Mouse (Mus musculus): ENCODE results near the gene Setd4.

The Setd4 gene

GRCm38 (mm10) chr16:93591450-93592430 is 12.1 kb downstream of the Setd4 start:
- DNase-seq (ENCODE audit: low spot score): no peak

- no peak for DNase-seq (ENCODE audit: low spot score)
These were observed 12.9 kb downstream of the Setd4 start for GRCm38 (mm10) chr16:93590915-93591314.

GRCm38 (mm10) chr16:93588281-93588680 is 15.6 kb downstream of the Setd4 start:
- DNase-seq (ENCODE audit: low spot score): no peak

GRCm38 (mm10) chr16:93586382-93586781 is 17.5 kb downstream of the Setd4 start:
- DNase-seq (ENCODE audit: low spot score): no peak

GRCm38 (mm10) chr16:93585703-93586205 is 18.1 kb downstream of the Setd4 start:
- DNase-seq (ENCODE audit: low spot score): no peak

- DNase-seq (ENCODE audit: low spot score): no peak
These were observed 18.7 kb downstream of the Setd4 start for GRCm38 (mm10) chr16:93584976-93585702.

GRCm38 (mm10) chr16:93581125-93581524 is 22.7 kb downstream of the Setd4 start:
- DNase-seq (ENCODE audit: low spot score): no peak

- no peak for DNase-seq (ENCODE audit: low spot score)
These were observed 25.4 kb downstream of the Setd4 start for GRCm38 (mm10) chr16:93578346-93579005.

GRCm38 (mm10) chr16:93576412-93577082 is 27.3 kb downstream of the Setd4 start:
- peak; percentile 84 for DNase-seq (ENCODE audit: low spot score)

- no peak for DNase-seq (ENCODE audit: low spot score)
These were observed 28.3 kb downstream of the Setd4 start for GRCm38 (mm10) chr16:93575574-93575973.

GRCm38 (mm10) chr16:93574521-93575191 is 29.2 kb downstream of the Setd4 start:
- no peak for DNase-seq (ENCODE audit: low spot score)

GRCm38 (mm10) chr16:93573434-93573833 is 30.4 kb downstream of the Setd4 start:
- no peak for DNase-seq (ENCODE audit: low spot score)

- no peak for DNase-seq (ENCODE audit: low spot score)
These were observed 31.5 kb downstream of the Setd4 start for GRCm38 (mm10) chr16:93572383-93572782.

- no peak for DNase-seq (ENCODE audit: low spot score)
These were observed 45.4 kb downstream of the Setd4 start for GRCm38 (mm10) chr16:93558499-93558898.

- no peak for DNase-seq (ENCODE audit: low spot score)
These were observed 46.2 kb downstream of the Setd4 start for GRCm38 (mm10) chr16:93557646-93558045.

GRCm38 (mm10) chr16:93552686-93553513 is 51.0 kb downstream of the Setd4 start:
- DNase-seq (ENCODE audit: low spot score): no peak

- no peak for DNase-seq (ENCODE audit: low spot score)
These were observed 54.6 kb downstream of the Setd4 start for GRCm38 (mm10) chr16:93549287-93549686.

- no peak for DNase-seq (ENCODE audit: low spot score)
These were observed 55.8 kb downstream of the Setd4 start for GRCm38 (mm10) chr16:93548045-93548444.

GRCm38 (mm10) chr16:93547122-93547521 is 56.7 kb downstream of the Setd4 start:
- no peak for DNase-seq (ENCODE audit: low spot score)

- DNase-seq (ENCODE audit: low spot score): no peak
These were observed 57.4 kb downstream of the Setd4 start for GRCm38 (mm10) chr16:93546354-93546965.
